Mouse (Mus musculus) brown adipose tissue, adult 24 weeks (tissue): Measurements from ENCODE around the gene Stil. TPM values are rescaled to one million over a fixed set of nuclear protein-coding genes. Genes with fewer than 3 reads are reported as not detected.

Experiments used
- H3K27ac ChIP-seq: fragments of 200-500 bp; replicated peaks from 2 replicates; pipeline ENCODE4 v1.5.1; 2012; ENCODE audit warnings: low read depth, mild to moderate bottlenecking, low read length
- H3K4me1 ChIP-seq: fragments of 200-500 bp; 2 replicates; pipeline ENCODE4 v1.6.1; 2012; ENCODE audit warnings: low read length, mixed read lengths; ENCODE audit not compliant: control insufficient read depth, insufficient read depth, insufficient read length
- H3K4me3 ChIP-seq: fragments of 200-500 bp; 2 replicates; pipeline ENCODE4 v1.5.1; 2012; ENCODE audit warnings: low read depth, mild to moderate bottlenecking, low read length, moderate library complexity; ENCODE audit not compliant: insufficient read depth
- polyA plus RNA-seq: library from polyadenylated mRNA; stranded (reverse); fragments of >200 nt; gene quantifications from 2 replicates; pipeline ENCODE4 v1.2.4, GENCODE M21; 2012; ENCODE audit not compliant: missing spikeins, insufficient read depth, insufficient read length

Stil gene
- polyA plus RNA-seq, 1 experiment = 0.52 TPM

GRCm38 (mm10) chr4:115057674-115058316 is 57.8 kb downstream of the Stil start:
- Histone ChIP-seq H3K4me1 (no peaks in the 10 kb centered on the region), H3K4me3 (peak overlapping the region; percentile 73), H3K27ac (peak overlapping the region; percentile 98)

- peak overlapping the region; percentile 73 for H3K4me3 ChIP-seq
- H3K27ac ChIP-seq = peak overlapping the region; percentile 98
- no peaks in the 10 kb centered on the region for H3K4me1 ChIP-seq
Measured at GRCm38 (mm10) chr4:115058317-115058761, 58.4 kb downstream of the Stil start.

DNA sequence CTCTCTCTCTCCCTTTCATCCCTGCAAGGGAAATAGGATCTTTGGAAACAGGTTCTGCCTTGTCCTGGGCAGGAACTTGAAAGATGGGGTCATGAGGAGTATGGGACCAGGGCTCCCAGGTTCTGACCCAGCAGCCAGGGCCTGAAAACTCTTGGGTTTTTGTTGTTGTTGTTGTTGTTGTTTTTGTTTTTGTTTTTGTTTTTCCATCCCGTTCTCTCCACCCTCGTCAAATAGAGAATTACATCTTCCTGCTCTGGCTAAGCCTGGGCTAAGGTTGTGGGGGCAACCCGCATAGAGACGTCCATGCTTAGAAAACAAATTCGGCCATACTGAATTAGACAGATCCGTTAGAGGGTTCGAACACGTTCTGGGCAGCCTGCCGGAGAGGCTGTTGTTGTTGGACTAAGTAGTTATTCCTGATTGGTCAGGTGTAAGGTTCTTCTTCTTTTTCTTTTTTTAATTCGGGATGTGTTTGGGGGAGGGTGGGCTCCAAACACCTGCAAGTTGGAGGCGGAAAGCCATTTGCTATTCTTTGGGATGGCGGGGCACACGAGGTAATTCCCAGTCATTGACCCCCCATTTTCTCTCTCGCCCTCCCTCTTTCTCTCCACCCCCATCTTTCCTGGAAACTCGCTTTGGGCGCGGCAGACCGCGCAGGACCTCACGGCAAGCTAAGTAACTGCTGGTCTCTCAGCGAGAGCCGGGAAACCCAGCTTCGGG is 59.1 kb downstream of the Stil start:
- Histone ChIP-seq H3K4me1 (no peaks in the 10 kb centered on the region), H3K4me3 (peak overlapping the region; percentile 73), H3K27ac (peak overlapping the region; percentile 98)

DNA sequence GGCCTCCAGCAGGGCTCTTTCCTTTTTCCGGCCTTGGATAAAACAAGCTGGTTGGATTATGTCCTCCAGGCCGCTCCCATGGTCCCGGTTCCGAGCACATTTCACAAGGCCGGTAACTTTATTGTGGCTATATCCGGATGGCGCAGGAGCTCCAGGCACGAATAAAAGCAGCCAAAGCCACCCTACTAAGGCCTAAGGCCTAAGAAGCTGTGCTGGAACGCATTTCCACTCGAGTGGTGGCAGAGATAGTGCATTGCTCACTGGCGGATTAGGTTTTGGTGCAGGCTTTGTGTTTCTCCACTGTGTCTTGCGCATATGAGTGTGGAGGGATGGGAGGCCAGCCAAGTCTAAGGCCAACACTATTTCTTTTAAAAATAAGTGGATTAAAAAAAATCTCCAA is 59.9 kb downstream of the Stil start:
- no peaks in the 10 kb centered on the region for H3K4me1 ChIP-seq
- peak overlapping the region; percentile 50 for H3K4me3 ChIP-seq
- H3K27ac ChIP-seq = peak overlapping the region; percentile 77

- no peaks in the 10 kb centered on the region for H3K4me1 ChIP-seq
- H3K27ac ChIP-seq = no peak overlapping the region; the same call in 1 of the 2 replicates
- H3K4me3 ChIP-seq = no peak overlapping the region
Measured at GRCm38 (mm10) chr4:115060753-115061152, 60.8 kb downstream of the Stil start.

GRCm38 (mm10) chr4:115062540-115062874 is 62.5 kb downstream of the Stil start:
- Histone ChIP-seq H3K4me3 (peak overlapping the region; percentile 63), H3K4me1 (no peaks in the 10 kb centered on the region), H3K27ac (no peak overlapping the region)

GRCm38 (mm10) chr4:115062875-115063517 is 63.0 kb downstream of the Stil start:
- no peaks in the 10 kb centered on the region for H3K4me1 ChIP-seq
- peak overlapping the region; percentile 63 for H3K4me3 ChIP-seq
- no peak overlapping the region for H3K27ac ChIP-seq

DNA sequence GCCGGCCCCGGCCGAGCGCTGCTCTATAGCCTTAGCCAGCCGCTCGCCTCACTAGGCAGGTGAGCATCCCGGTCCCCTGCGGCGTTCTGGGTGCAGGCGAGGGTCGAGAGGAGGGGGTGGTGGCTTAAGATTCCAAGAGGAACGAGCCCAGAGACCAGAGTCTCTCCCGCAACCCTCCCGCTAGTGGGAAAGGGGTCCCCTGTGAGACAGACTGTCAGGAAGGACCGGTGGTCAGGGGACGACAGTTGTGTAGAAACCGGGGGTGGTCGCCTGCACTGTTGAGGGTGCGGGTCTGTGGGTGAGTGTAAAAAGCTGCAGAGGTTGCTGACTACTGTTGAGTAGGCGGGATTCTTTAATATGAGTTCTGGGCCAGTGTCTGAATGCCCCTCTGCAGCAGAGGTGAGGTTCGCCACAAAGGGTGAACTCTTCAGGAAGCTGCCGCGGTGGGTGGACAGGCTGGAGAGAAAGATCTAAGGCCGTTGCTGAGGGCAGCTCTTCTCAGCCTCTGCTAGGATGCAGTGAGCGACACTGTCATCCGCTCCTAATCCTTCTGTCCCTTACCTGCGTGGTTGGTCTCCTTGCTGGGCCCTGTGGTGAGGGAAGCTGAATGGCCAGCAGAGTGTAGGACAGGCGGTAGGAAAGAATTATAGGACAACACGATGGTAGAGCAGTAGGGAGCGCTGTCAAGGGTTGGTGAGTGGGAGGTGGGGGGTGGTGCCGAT is 63.7 kb downstream of the Stil start:
- peak overlapping the region; percentile 63 for H3K4me3 ChIP-seq
- no peak overlapping the region for H3K27ac ChIP-seq

GRCm38 (mm10) chr4:115071668-115072067 is 71.7 kb downstream of the Stil start:
- Histone ChIP-seq H3K4me3 (no peak overlapping the region), H3K4me1 (peaks cover 20% of the 10 kb centered on the region), H3K27ac (no peak overlapping the region)

More for the DNA sequence above, 63.7 kb downstream of the Stil start:
- no peaks in the 10 kb centered on the region for H3K4me1 ChIP-seq

GRCm38 (mm10) chr4:115074789-115075188 is 74.8 kb downstream of the Stil start:
- H3K4me1 ChIP-seq = peaks cover 20% of the 10 kb centered on the region
- H3K4me3 ChIP-seq = no peak overlapping the region
- H3K27ac ChIP-seq = peak overlapping the region; percentile 94

DNA sequence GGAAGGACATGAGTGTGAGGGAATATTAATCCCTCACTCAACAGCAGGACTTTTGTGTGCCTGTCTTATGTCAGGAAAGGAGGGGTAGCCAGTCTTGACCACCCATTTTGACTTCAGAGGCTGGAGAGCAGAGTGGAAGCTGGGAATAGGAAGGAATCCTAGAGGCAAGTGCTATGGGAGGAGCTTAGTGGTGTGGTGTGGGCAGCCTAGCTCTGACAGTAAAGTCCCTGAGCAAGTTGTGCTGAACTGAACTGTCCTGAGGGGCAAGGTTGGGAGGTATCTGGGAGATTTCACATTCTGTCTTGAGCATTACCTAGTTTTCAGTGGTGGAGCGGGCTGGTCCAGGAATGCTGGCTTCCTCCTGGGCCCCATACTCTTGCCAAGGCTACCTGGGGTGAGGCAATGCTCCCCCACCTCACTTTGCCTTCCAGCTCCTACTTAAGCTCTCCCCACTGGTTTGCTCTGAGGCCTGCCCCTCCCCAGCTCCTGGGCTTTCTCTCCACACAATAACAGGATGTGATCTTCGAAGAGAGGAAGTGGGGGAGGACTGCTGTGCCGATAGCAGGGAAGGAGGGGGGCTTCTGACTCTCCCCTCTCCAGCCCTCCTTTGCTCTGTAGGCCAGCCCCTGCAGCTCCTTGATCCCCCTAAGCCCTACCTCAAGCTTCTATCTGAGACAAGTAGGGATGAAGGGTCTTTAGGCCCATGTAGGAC is 75.4 kb downstream of the Stil start:
- Histone ChIP-seq H3K4me3 (no peak overlapping the region), H3K4me1 (peaks cover 22% of the 10 kb centered on the region), H3K27ac (peak overlapping the region; percentile 94)

DNA sequence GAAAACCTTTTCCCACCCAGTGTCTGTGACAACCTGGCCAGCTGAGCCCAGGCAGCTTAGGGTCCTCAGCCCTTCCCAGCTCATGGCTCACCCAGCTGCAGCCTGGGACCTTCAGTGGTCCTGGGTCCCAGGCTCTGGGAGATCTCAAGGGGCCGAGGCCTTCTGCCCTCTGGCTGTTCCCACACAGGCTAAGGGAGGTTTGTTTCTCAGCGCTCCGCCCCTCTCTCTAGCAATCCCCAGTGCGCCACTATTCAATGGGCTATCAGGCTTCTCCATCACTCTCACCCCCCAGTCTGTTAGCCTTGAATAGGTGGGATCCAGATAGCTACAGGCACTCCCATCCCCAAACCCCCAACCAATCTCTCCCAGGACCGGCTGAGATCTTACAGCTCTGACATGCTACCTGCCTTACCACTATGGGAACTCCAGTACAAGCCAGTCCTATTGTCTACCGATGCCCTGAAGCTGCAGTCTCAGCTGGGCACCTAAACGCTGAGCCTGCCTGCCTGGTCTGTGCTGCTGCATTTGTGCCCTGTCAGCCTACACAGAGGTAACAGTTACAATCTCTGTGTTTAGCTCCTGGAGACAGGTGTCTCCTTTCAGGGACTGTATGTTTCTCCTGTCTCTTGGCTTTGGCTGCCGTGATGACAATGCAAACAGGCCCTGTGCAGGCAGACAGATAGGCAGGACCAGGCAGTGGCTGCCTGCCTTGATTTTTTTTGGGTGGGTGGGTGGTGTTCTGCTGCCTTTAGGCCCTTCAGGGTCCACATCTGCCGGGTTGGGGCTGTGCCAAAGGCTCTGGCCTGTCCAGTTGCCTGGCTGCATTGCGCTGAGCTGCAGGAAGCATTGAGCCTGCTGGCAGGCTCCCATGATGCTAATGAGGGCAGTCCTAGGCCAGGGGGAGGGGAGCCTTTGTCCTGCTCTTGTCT is 79.2 kb downstream of the Stil start:
- Histone ChIP-seq H3K4me1 (peaks cover 19% of the 10 kb centered on the region), H3K4me3 (no peak overlapping the region), H3K27ac (no peak overlapping the region)

DNA sequence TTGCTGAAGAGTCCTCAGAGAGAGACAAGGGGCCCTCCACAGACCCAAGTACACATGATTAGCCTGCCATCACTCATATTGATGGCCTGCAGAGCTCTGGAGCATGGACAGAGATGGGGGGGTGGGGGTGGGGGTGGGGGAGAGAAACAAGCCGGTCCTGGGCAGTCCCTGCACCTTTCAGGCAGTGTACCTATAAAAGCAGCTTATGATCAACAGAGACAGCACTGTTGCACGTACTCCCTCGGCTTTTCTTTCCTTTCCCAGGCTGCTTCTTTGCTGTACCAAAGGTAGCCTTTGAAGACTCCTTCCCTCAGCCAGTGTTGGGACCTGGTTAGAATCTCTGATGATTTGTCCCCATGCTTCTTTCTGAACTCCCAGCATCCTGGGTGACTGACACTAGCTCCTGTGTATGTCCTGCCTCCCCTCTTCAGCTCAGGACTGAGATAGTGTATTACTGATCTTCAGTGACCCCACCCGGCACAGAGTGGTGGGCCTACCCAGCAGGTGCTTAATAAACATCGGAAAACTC is 79.9 kb downstream of the Stil start:
- Histone ChIP-seq H3K4me3 (no peak overlapping the region), H3K27ac (no peak overlapping the region), H3K4me1 (peaks cover 13% of the 10 kb centered on the region)
